Mouse (Mus musculus) MEL (cell line): ENCODE data around the gene Dzip1. TPM values are rescaled to one million over a fixed set of nuclear protein-coding genes. Genes with fewer than 3 reads are reported as not detected.

Experiments
- DNase-seq: peaks from one replicate; pipeline ENCODE4 v3.0.0; 2011; ENCODE audit warnings: low read depth, low spot score
- H3K27ac ChIP-seq: 2 replicates; pipeline ENCODE4 v1.5.1; 2012; ENCODE audit warnings: low read depth, mild to moderate bottlenecking, control low read depth, low read length, moderate library complexity; ENCODE audit not compliant: control insufficient read depth
- H3K27me3 ChIP-seq, 2 experiments: fragments of 150-350 bp in 1 of 2; sonication (generic) in 1 of 2; 2 replicates each; pipeline ENCODE4 v1.6.1; 2012; ENCODE audit warnings: low read length in 2 of 2, mild to moderate bottlenecking in 2 of 2, improper control_type of control experiment in 1 of 2, moderate library complexity in 1 of 2; ENCODE audit not compliant: insufficient read depth in 2 of 2, control insufficient read depth in 1 of 2
- H3K36me3 ChIP-seq, 2 experiments: 2 replicates each; pipeline ENCODE4 v1.6.1; 2012 to 2014; ENCODE audit warnings: low read length in 2 of 2, improper control_type of control experiment in 1 of 2, inconsistent platforms in 1 of 2, mild to moderate bottlenecking in 1 of 2; ENCODE audit not compliant: insufficient read depth in 2 of 2, control insufficient read depth in 1 of 2
- H3K4me1 ChIP-seq, 2 experiments: fragments of 150-350 bp in 1 of 2; sonication (generic) in 1 of 2; 2 replicates each; pipeline ENCODE4 v1.6.1; 2012; ENCODE audit warnings: low read length in 2 of 2, improper control_type of control experiment in 1 of 2, mild to moderate bottlenecking in 1 of 2; ENCODE audit not compliant: insufficient read depth in 2 of 2, control insufficient read depth in 1 of 2
- H3K4me3 ChIP-seq, 2 experiments: fragments of 150-350 bp in 1 of 2; sonication (generic) in 1 of 2; 2 replicates each; pipeline ENCODE4 v1.5.1; 2012; ENCODE audit warnings: low read depth in 2 of 2, low read length in 2 of 2, mild to moderate bottlenecking in 2 of 2, moderate library complexity in 2 of 2, control low read depth in 1 of 2, improper control_type of control experiment in 1 of 2; ENCODE audit not compliant: control insufficient read depth in 1 of 2, insufficient read depth in 1 of 2
- H3K79me2 ChIP-seq: 2 replicates; pipeline ENCODE4 v1.6.1; 2012; ENCODE audit warnings: mild to moderate bottlenecking, low read length, moderate library complexity; ENCODE audit not compliant: control insufficient read depth, poor library complexity, insufficient read depth
- H3K9ac ChIP-seq: 2 replicates; pipeline ENCODE4 v1.6.1; 2012; ENCODE audit warnings: low read depth, mild to moderate bottlenecking, control low read depth, low read length, moderate library complexity; ENCODE audit not compliant: control insufficient read depth, poor library complexity, severe bottlenecking
- H3K9me3 ChIP-seq: fragments of 150-350 bp; sonication (generic); replicated peaks from 2 replicates; pipeline ENCODE4 v1.6.1; 2012; ENCODE audit warnings: mild to moderate bottlenecking, low read length, improper control_type of control experiment, moderate library complexity; ENCODE audit not compliant: insufficient read depth
- BHLHE40 ChIP-seq: IDR thresholded peaks from 2 replicates; pipeline ENCODE4 v1.6.1; 2012; ENCODE audit warnings: low read depth, mild to moderate bottlenecking, inconsistent platforms, low read length, improper control_type of control experiment, borderline replicate concordance
- E2F4 ChIP-seq: IDR thresholded peaks from 2 replicates; pipeline ENCODE4 v1.6.1; 2011; ENCODE audit warnings: low read depth, low read length, improper control_type of control experiment, borderline replicate concordance
- ELF1 ChIP-seq: IDR thresholded peaks from 2 replicates; pipeline ENCODE4 v1.6.1; 2014; ENCODE audit warnings: low read depth, mild to moderate bottlenecking, inconsistent platforms, low read length, improper control_type of control experiment, moderate library complexity
- EP300 ChIP-seq, 2 experiments: IDR thresholded peaks; 2 replicates each; pipeline ENCODE4 v1.6.1; 2011; ENCODE audit warnings: improper control_type of control experiment in 2 of 2, low read length in 2 of 2, low read depth in 1 of 2, mild to moderate bottlenecking in 1 of 2
- ETS1 ChIP-seq: IDR thresholded peaks from 2 replicates; pipeline ENCODE4 v1.6.1; 2012; ENCODE audit warnings: low read depth, mild to moderate bottlenecking, inconsistent platforms, low read length, improper control_type of control experiment, moderate library complexity
- GATA1 ChIP-seq: IDR thresholded peaks from 2 replicates; pipeline ENCODE4 v1.6.1; 2011; ENCODE audit warnings: low read depth, low read length, improper control_type of control experiment
- MAFK ChIP-seq: IDR thresholded peaks from 2 replicates; pipeline ENCODE4 v1.6.1; 2011; ENCODE audit warnings: low read depth, mild to moderate bottlenecking, low read length, improper control_type of control experiment, borderline replicate concordance
- MAX ChIP-seq: IDR thresholded peaks from 2 replicates; pipeline ENCODE4 v1.6.1; 2011; ENCODE audit warnings: low read length, improper control_type of control experiment
- MYB ChIP-seq: IDR thresholded peaks from 2 replicates; pipeline ENCODE4 v1.6.1; 2011; ENCODE audit warnings: mild to moderate bottlenecking, low read depth, low read length, improper control_type of control experiment
- MYC ChIP-seq: IDR thresholded peaks from 2 replicates; pipeline ENCODE4 v1.6.1; 2011; ENCODE audit warnings: low read depth, mild to moderate bottlenecking, low read length, improper control_type of control experiment, moderate library complexity
- NELFE ChIP-seq: IDR thresholded peaks from 2 replicates; pipeline ENCODE4 v1.6.1; 2011; ENCODE audit warnings: low read depth, low read length, improper control_type of control experiment
- POLR2A ChIP-seq, 2 experiments: IDR thresholded peaks; 2 replicates each; pipeline ENCODE4 v1.6.1; 2011 to 2012; ENCODE audit warnings: low read length in 2 of 2, mild to moderate bottlenecking in 2 of 2, control low read depth in 1 of 2, improper control_type of control experiment in 1 of 2, low read depth in 1 of 2, moderate library complexity in 1 of 2; ENCODE audit not compliant: control insufficient read depth in 1 of 2, insufficient read depth in 1 of 2, poor library complexity in 1 of 2
- POLR2AphosphoS2 ChIP-seq: IDR thresholded peaks from 2 replicates; pipeline ENCODE4 v1.6.1; 2011; ENCODE audit warnings: low read length, improper control_type of control experiment
- POLR2AphosphoS5 ChIP-seq: IDR thresholded peaks from 2 replicates; pipeline ENCODE4 v1.6.1; 2012; ENCODE audit warnings: low read depth, borderline replicate concordance, mild to moderate bottlenecking, inconsistent platforms, low read length, moderate library complexity, mixed read lengths
- RCOR1 ChIP-seq: IDR thresholded peaks from 2 replicates; pipeline ENCODE4 v1.6.1; 2012; ENCODE audit warnings: low read depth, mild to moderate bottlenecking, inconsistent platforms, low read length, improper control_type of control experiment
- TAL1 ChIP-seq: IDR thresholded peaks from 2 replicates; pipeline ENCODE4 v1.6.1; 2012; ENCODE audit warnings: mild to moderate bottlenecking, inconsistent platforms, low read length, moderate library complexity, mixed read lengths
- TBP ChIP-seq: IDR thresholded peaks from 2 replicates; pipeline ENCODE4 v1.8.0; 2011; ENCODE audit warnings: low read depth, low read length, improper control_type of control experiment
- TCF12 ChIP-seq: IDR thresholded peaks from 2 replicates; pipeline ENCODE4 v1.6.1; 2014; ENCODE audit warnings: low read depth, mild to moderate bottlenecking, inconsistent platforms, low read length, improper control_type of control experiment, moderate library complexity
- UBTF ChIP-seq: IDR thresholded peaks from 2 replicates; pipeline ENCODE4 v1.6.1; 2012; ENCODE audit warnings: low read depth, mild to moderate bottlenecking, inconsistent platforms, low read length, improper control_type of control experiment, moderate library complexity, borderline replicate concordance; ENCODE audit not compliant: insufficient read depth
- ZMIZ1 ChIP-seq: IDR thresholded peaks from 2 replicates; pipeline ENCODE4 v1.6.1; 2012; ENCODE audit warnings: low read depth, mild to moderate bottlenecking, inconsistent platforms, low read length, improper control_type of control experiment, moderate library complexity
- polyA plus RNA-seq, 2 experiments: library from polyadenylated mRNA; stranded (reverse) in 1 of 2; unstranded in 1 of 2; fragments of >175 nt in 1 of 2; fragments of >200 nt in 1 of 2; gene quantifications; 2 replicates each; pipeline versions ENCODE4 v1.2.1 to v1.2.4; 2012; ENCODE audit warnings: low replicate concordance in 2 of 2, low read depth in 1 of 2; ENCODE audit not compliant: insufficient read length in 2 of 2, insufficient read depth in 1 of 2, missing spikeins in 1 of 2
- total RNA-seq: library from RNA; depleted of rRNA; stranded (reverse); fragments of 300-350 nt; gene quantifications from 2 replicates; pipeline ENCODE4 v1.2.3, GENCODE M21; 2012

Gene Dzip1
- total and polyA plus RNA-seq, 3 experiments, result 0.35 to 1.8 TPM; not detected in 1

- no peaks in the 10 kb centered on the region for H3K79me2 ChIP-seq
- H3K4me3 ChIP-seq, result no peak overlapping the region
- H3K27ac ChIP-seq, result no peak overlapping the region
- TF ChIP-seq TCF12 (no peak), RCOR1 (no peak), TBP (no peak), TAL1 (no peak), EP300 (IDR thresholded peaks at IDR 0.05; ENCODE audit: low read depth in 1 of 2, low read length in 2 of 2) (no peak), UBTF (no peak), POLR2AphosphoS2 (no peak), NELFE (no peak), POLR2A (IDR thresholded peaks at IDR 0.05; ENCODE audit: control insufficient read depth in 1 of 2, insufficient read depth in 1 of 2, low read depth in 1 of 2, low read length in 2 of 2, poor library complexity in 1 of 2) (no peak), ZMIZ1 (no peak), ELF1 (no peak), MAX (no peak)
- no peak overlapping the region for H3K9ac ChIP-seq
- peaks cover 0 to 8% of the 10 kb centered on the region in 2 experiments; a peak in 2 of 4 replicates for H3K36me3 ChIP-seq
- no peak for DNase-seq
- H3K4me1 ChIP-seq, result peaks cover 2 to 9% of the 10 kb centered on the region in 2 experiments; a peak in 3 of 4 replicates
- no peaks in the 10 kb centered on the region for H3K9me3 ChIP-seq
- H3K27me3 ChIP-seq, result no peaks in the 10 kb centered on the region
These were observed 51.1 kb downstream of the Dzip1 start for GRCm38 (mm10) chr14:118874126-118874525.

- Histone ChIP-seq H3K9ac (no peak overlapping the region), H3K36me3 (peaks cover 0 to 8% of the 10 kb centered on the region in 2 experiments; a peak in 2 of 4 replicates), H3K9me3 (no peaks in the 10 kb centered on the region), H3K27me3 (no peaks in the 10 kb centered on the region), H3K27ac (peak overlapping the region; percentile 26; the same call in 1 of the 2 replicates), H3K4me1 (peaks cover 2 to 14% of the 10 kb centered on the region in 2 experiments; a peak in 3 of 4 replicates), H3K79me2 (no peaks in the 10 kb centered on the region), H3K4me3 (no peak overlapping the region)
- TF ChIP-seq TCF12, result 0 out of 2 replicates have a peak, but pooled peaks have one; percentile 17
- TF ChIP-seq UBTF, result no peak
- no peak for TF ChIP-seq MYC
- TF ChIP-seq ETS1, result peak; percentile 53
- TF ChIP-seq GATA1, result peak; percentile 51; the same call in 1 of the 2 replicates
- no peak for TF ChIP-seq MYB
- TF ChIP-seq MAX, result peak; percentile 41; the same call in 1 of the 2 replicates
- peak; percentile 23 to 39; a peak in 2 of 4 replicates for TF ChIP-seq EP300 (IDR thresholded peaks at IDR 0.05; ENCODE audit: low read depth in 1 of 2, low read length in 2 of 2)
- TF ChIP-seq E2F4, result no peak
- TF ChIP-seq POLR2AphosphoS5, result no peak
- peak; percentile 98 for TF ChIP-seq MAFK
- no peak for TF ChIP-seq BHLHE40
- peak; percentile 68 for DNase-seq
These were observed 55.5 kb downstream of the Dzip1 start for GRCm38 (mm10) chr14:118869712-118870111.
